Mouse (Mus musculus) embryo, embryonic 10 days (tissue): Measurements from ENCODE around the gene 1810010D01Rik.

Experiments
- DNase-seq: peaks from one replicate; pipeline ENCODE4 v3.0.0-alpha.2; 2015; ENCODE audit warnings: low spot score

1810010D01Rik gene

GRCm38 (mm10) chr7:145176750-145177589 is 30.9 kb downstream of the 1810010D01Rik start:
- DNase-seq = no peak

DNA sequence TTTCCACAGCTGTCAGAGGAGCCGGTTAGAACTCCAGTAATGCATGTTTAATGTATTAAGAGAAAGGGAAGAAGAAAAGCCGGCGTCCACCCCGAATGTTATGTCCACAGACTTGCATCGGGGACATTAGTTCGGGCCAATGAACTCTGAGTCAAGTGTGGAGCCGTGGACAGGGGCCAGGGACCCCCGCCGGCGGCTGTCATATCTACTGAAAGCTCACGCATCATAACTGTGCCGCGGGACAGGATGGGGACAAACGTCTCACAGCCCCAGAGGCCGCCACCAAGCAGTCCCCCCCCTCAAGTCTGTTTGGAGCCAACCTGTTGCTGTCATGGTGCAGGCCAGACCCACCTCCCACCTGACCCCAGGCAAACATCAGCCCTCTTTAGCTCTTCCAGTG is 34.4 kb downstream of the 1810010D01Rik start:
- DNase-seq = no peak

DNA sequence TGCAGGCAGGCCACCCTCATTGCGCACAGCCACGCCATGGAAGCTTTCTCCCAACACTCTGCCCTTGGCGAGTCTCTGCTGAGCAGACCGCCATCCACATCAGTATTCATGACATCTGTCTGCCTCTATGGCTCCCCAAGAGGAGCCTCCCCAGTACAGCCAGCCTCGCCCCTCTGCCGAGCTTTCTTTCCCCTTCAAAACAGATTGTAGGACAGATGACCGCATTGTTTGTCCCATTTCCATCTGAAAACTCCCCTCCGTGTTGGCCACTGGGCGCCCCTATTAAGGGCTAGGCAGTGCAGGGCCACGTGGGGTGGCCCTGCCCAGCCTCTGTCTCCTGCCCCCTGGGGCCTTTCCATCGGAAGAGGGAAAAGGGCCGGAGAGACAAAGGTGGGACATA is 34.8 kb downstream of the 1810010D01Rik start:
- peak; percentile 36 for DNase-seq

GRCm38 (mm10) chr7:145169703-145170102 is 38.2 kb downstream of the 1810010D01Rik start:
- no peak for DNase-seq

DNA sequence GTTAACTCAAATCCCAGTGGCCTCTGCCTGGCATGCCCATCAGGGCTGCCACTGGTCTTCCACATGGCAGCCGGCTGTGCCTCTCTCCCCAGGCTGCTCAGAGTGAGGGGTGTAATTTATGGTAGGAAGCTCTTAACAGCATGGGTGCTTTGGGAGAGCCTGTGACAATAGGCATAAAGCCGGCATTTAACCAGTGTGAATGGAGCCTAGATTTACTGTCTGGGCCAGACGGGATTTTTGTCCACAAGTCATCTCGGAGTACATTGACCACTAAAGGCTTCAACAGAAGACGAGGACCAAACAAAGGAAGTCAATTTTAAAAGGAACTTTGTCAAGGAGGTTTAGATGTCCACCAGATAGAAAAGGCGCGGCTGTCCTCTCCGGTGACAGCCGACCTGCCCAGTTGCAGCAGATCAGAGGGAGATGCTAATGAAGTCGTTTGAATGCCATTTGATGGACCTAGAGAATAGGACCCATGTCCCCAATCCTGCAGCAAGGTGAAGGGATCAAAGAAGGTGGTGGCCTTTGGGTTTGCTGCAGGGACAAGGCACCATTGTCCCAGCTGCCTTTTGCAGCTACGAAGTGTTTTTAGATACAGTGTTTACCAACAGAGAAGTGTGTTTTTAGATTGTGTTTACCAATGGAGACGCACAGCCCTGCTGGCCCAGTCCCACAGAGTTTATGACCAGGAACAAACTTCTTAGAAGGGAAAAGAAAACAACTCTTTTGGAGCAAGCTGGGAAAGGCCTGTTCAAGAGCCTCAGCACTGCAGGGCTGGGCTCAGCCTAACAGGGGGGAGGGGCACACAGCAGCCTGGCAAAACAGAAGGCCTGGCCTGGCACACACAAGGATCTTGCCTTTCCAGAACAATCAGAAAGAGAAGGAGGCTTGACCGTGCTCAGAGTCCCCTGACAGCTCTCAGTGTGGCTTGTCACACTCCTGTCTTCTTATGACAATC is 48.4 kb downstream of the 1810010D01Rik start:
- DNase-seq = peak; percentile 71
